Mouse (Mus musculus) hindbrain, embryonic 13.5 days (tissue): ENCODE measurements around the gene Mybpc3. TPM values are rescaled to one million over a fixed set of nuclear protein-coding genes. Genes with fewer than 3 reads are reported as not detected.

ENCODE experiments used
- ATAC-seq: fragments of 200-750 bp; cut with Nextera tagmentation; 2 replicates; pipeline ENCODE4 v1.8.0; 2017; ENCODE audit warnings: moderate TSS enrichment; ENCODE audit not compliant: low FRiP score
- H3K27ac ChIP-seq: fragments of 300-500 bp; sonication (generic); 2 replicates; pipeline ENCODE4 v1.5.1; 2015; ENCODE audit warnings: inconsistent platforms, mild to moderate bottlenecking, moderate library complexity
- H3K27me3 ChIP-seq: fragments of 300-500 bp; sonication (generic); 2 replicates; pipeline ENCODE4 v1.6.1; 2015; ENCODE audit warnings: mild to moderate bottlenecking, inconsistent platforms
- H3K36me3 ChIP-seq: fragments of 300-500 bp; sonication (generic); 2 replicates; pipeline ENCODE4 v1.6.1; 2015; ENCODE audit warnings: mild to moderate bottlenecking, inconsistent platforms
- H3K4me1 ChIP-seq: fragments of 300-500 bp; sonication (generic); replicated peaks from 2 replicates; pipeline ENCODE4 v1.6.1; 2015; ENCODE audit warnings: inconsistent platforms
- H3K4me2 ChIP-seq: fragments of 300-500 bp; sonication (generic); 2 replicates; pipeline ENCODE4 v1.6.1; 2015; ENCODE audit warnings: inconsistent platforms, mild to moderate bottlenecking, moderate library complexity
- H3K4me3 ChIP-seq: fragments of 300-500 bp; sonication (generic); 2 replicates; pipeline ENCODE4 v1.5.1; 2015; ENCODE audit warnings: mild to moderate bottlenecking, inconsistent platforms
- H3K9ac ChIP-seq: fragments of 300-500 bp; sonication (generic); 2 replicates; pipeline ENCODE4 v1.6.1; 2015; ENCODE audit warnings: mild to moderate bottlenecking, inconsistent platforms
- H3K9me3 ChIP-seq: fragments of 300-500 bp; sonication (generic); 2 replicates; pipeline ENCODE4 v1.6.1; 2016; ENCODE audit warnings: inconsistent platforms
- WGBS: fragments of 180-500 bp; shearing (Covaris S2); methylation state at CpG from one replicate; pipeline ENCODE4 v1.1.7; 2015; 5-methylcytosine and 5-hydroxymethylcytosine counted together
- polyA plus RNA-seq: library from polyadenylated mRNA; unstranded; fragments of >200 nt; fragmentation: Nextera tagmentation; extraction: Ambion mirVana; gene quantifications from 2 replicates; pipeline ENCODE4 v1.2.1, GENCODE M21; 2015

Mybpc3 gene
- polyA plus RNA-seq, result 0.23 and 0.58 TPM in 2 replicates

GRCm38 (mm10) chr2:91117585-91118275 lies at the start of gene Mybpc3:
Gene Mybpc3, plus strand, starts transcription at chr2:91118144.
- ATAC-seq, result no peak
- Histone ChIP-seq H3K4me3 (no peak within 1 kb of the TSS), H3K9ac (no peak within 1 kb of the TSS), H3K36me3 (no peaks in the 10 kb centered on the region), H3K4me2 (no peak within 1 kb of the TSS), H3K27me3 (peaks cover 30% of the 10 kb centered on the region), H3K27ac (no peak within 1 kb of the TSS), H3K4me1 (peaks cover 6% of the 10 kb centered on the region), H3K9me3 (no peaks in the 10 kb centered on the region)
- WGBS, result 80% methylated on average over 11 of the region's 11 CpGs

- 58% methylated on average over 13 of the region's 13 CpGs for WGBS
- ATAC-seq, result no peak
- peak overlapping the region; percentile 85 for H3K4me2 ChIP-seq
- peak overlapping the region; percentile 87 for H3K9ac ChIP-seq
- H3K27me3 ChIP-seq, result no peaks in the 10 kb centered on the region
- peaks cover 34% of the 10 kb centered on the region for H3K36me3 ChIP-seq
- peaks cover 36% of the 10 kb centered on the region for H3K4me1 ChIP-seq
- H3K4me3 ChIP-seq, result peak overlapping the region; percentile 73
- H3K27ac ChIP-seq, result no peak overlapping the region
- H3K9me3 ChIP-seq, result no peaks in the 10 kb centered on the region
Observed at GRCm38 (mm10) chr2:91068162-91068871, 49.6 kb upstream of the Mybpc3 start.

GRCm38 (mm10) chr2:91068872-91069165 lies 49.1 kb upstream of the Mybpc3 start:
- Histone ChIP-seq H3K36me3 (peaks cover 29% of the 10 kb centered on the region), H3K4me3 (peak overlapping the region; percentile 73), H3K4me1 (peaks cover 36% of the 10 kb centered on the region), H3K27me3 (no peaks in the 10 kb centered on the region), H3K9ac (peak overlapping the region; percentile 87), H3K4me2 (peak overlapping the region; percentile 85), H3K27ac (no peak overlapping the region; the same call in 1 of the 2 replicates), H3K9me3 (no peaks in the 10 kb centered on the region)
- no peak for ATAC-seq
- WGBS, result 51% methylated on average over 6 of the region's 6 CpGs

- H3K36me3 ChIP-seq, result peaks cover 22% of the 10 kb centered on the region
- no peaks in the 10 kb centered on the region for H3K27me3 ChIP-seq
- H3K27ac ChIP-seq, result peak overlapping the region; percentile 86
- WGBS, result 7% methylated on average over 14 of the region's 14 CpGs
- peaks cover 36% of the 10 kb centered on the region for H3K4me1 ChIP-seq
- H3K9me3 ChIP-seq, result no peaks in the 10 kb centered on the region
- peak; percentile 3; the same call in 1 of the 2 replicates for ATAC-seq
- H3K9ac ChIP-seq, result peak overlapping the region; percentile 87
- peak overlapping the region; percentile 85 for H3K4me2 ChIP-seq
- peak overlapping the region; percentile 73 for H3K4me3 ChIP-seq
Observed at GRCm38 (mm10) chr2:91069306-91070000, 48.5 kb upstream of the Mybpc3 start.

GRCm38 (mm10) chr2:91070076-91070800 lies 47.7 kb upstream of the Mybpc3 start, which contains the start of gene Slc39a13:
Gene Slc39a13, minus strand, starts transcription at chr2:91070417.
- peak; percentile 95 for ATAC-seq
- Histone ChIP-seq H3K36me3 (peaks cover 18% of the 10 kb centered on the region; the same call in 1 of the 2 replicates), H3K4me3 (peak within 1 kb of the TSS; percentile 73), H3K9ac (peak within 1 kb of the TSS; percentile 87), H3K27me3 (no peaks in the 10 kb centered on the region), H3K4me1 (peaks cover 36% of the 10 kb centered on the region), H3K27ac (peak within 1 kb of the TSS; percentile 86), H3K4me2 (peak within 1 kb of the TSS; percentile 85), H3K9me3 (no peaks in the 10 kb centered on the region)
- WGBS, result under 1% methylated on average over 62 of the region's 69 CpGs

GRCm38 (mm10) chr2:91071059-91071458 lies 46.9 kb upstream of the Mybpc3 start:
- Histone ChIP-seq H3K27me3 (no peaks in the 10 kb centered on the region), H3K4me3 (peak overlapping the region; percentile 73), H3K36me3 (peaks cover 10% of the 10 kb centered on the region; the same call in 1 of the 2 replicates), H3K4me1 (peaks cover 30% of the 10 kb centered on the region), H3K9me3 (no peaks in the 10 kb centered on the region), H3K4me2 (peak overlapping the region; percentile 85), H3K27ac (peak overlapping the region; percentile 86), H3K9ac (peak overlapping the region; percentile 87)
- WGBS, result 82% methylated on average over 10 of the region's 10 CpGs
- 0 out of 2 replicates have a peak, but pooled peaks have one; percentile 6 for ATAC-seq

- Histone ChIP-seq H3K9ac (no peak overlapping the region), H3K4me2 (no peak overlapping the region), H3K36me3 (peaks cover 2% of the 10 kb centered on the region; the same call in 1 of the 2 replicates), H3K9me3 (no peaks in the 10 kb centered on the region), H3K27me3 (no peaks in the 10 kb centered on the region), H3K4me3 (no peak overlapping the region), H3K4me1 (peaks cover 28% of the 10 kb centered on the region), H3K27ac (no peak overlapping the region)
- 37% methylated on average over 1 of the region's 1 CpGs for WGBS
- no peak for ATAC-seq
Observed at GRCm38 (mm10) chr2:91072092-91072491, 45.9 kb upstream of the Mybpc3 start.

GRCm38 (mm10) chr2:91077957-91078313 lies 40.0 kb upstream of the Mybpc3 start:
- no peaks in the 10 kb centered on the region for H3K27me3 ChIP-seq
- ATAC-seq, result peak; percentile 34; the same call in 1 of the 2 replicates
- peaks cover 16% of the 10 kb centered on the region for H3K4me1 ChIP-seq
- H3K9ac ChIP-seq, result peak overlapping the region; percentile 70
- H3K4me2 ChIP-seq, result peak overlapping the region; percentile 83
- no peaks in the 10 kb centered on the region for H3K36me3 ChIP-seq
- WGBS, result 15% methylated on average over 12 of the region's 12 CpGs
- no peaks in the 10 kb centered on the region for H3K9me3 ChIP-seq
- H3K4me3 ChIP-seq, result peak overlapping the region; percentile 49
- peak overlapping the region; percentile 44; the same call in 1 of the 2 replicates for H3K27ac ChIP-seq

- whole genome bisulfite sequencing, result under 1% methylated on average over 31 of the region's 36 CpGs
- Histone ChIP-seq H3K36me3 (no peaks in the 10 kb centered on the region), H3K27me3 (no peaks in the 10 kb centered on the region), H3K4me1 (peaks cover 16% of the 10 kb centered on the region), H3K4me2 (peak overlapping the region; percentile 83), H3K4me3 (peak overlapping the region; percentile 49), H3K27ac (peak overlapping the region; percentile 44; the same call in 1 of the 2 replicates), H3K9me3 (no peaks in the 10 kb centered on the region), H3K9ac (peak overlapping the region; percentile 70)
- ATAC-seq, result peak; percentile 76
Observed at GRCm38 (mm10) chr2:91078314-91079025, 39.5 kb upstream of the Mybpc3 start.

GRCm38 (mm10) chr2:91079026-91079384 lies 38.9 kb upstream of the Mybpc3 start:
- H3K36me3 ChIP-seq, result no peaks in the 10 kb centered on the region
- WGBS, result 31% methylated on average over 5 of the region's 5 CpGs
- H3K27ac ChIP-seq, result peak overlapping the region; percentile 44; the same call in 1 of the 2 replicates

GRCm38 (mm10) chr2:91080784-91081513 lies 37.0 kb upstream of the Mybpc3 start:
- Histone ChIP-seq H3K4me3 (no peak overlapping the region), H3K36me3 (no peaks in the 10 kb centered on the region), H3K9ac (no peak overlapping the region), H3K4me1 (peaks cover 16% of the 10 kb centered on the region), H3K27ac (no peak overlapping the region), H3K27me3 (no peaks in the 10 kb centered on the region), H3K4me2 (no peak overlapping the region), H3K9me3 (no peaks in the 10 kb centered on the region)
- 83% methylated on average over 8 of the region's 8 CpGs for WGBS
- no peak for ATAC-seq

More at GRCm38 (mm10) chr2:91079026-91079384, 38.9 kb upstream of the Mybpc3 start:
- ATAC-seq, result no peak; the same call in 1 of the 2 replicates
- Histone ChIP-seq H3K4me2 (peak overlapping the region; percentile 83), H3K4me3 (peak overlapping the region; percentile 49), H3K9me3 (no peaks in the 10 kb centered on the region), H3K4me1 (peaks cover 16% of the 10 kb centered on the region), H3K9ac (peak overlapping the region; percentile 70), H3K27me3 (no peaks in the 10 kb centered on the region)
